Mouse (Mus musculus) olfactory bulb, adult 2 months (tissue): Measurements from ENCODE around the gene Nacc1.

Experiments
- CTCF ChIP-seq: fragments of 200-500 bp; IDR thresholded peaks from 2 replicates; pipeline ENCODE4 v1.5.1; 2012; ENCODE audit warnings: low read depth, mild to moderate bottlenecking, low read length, moderate library complexity; ENCODE audit not compliant: insufficient read depth
- POLR2A ChIP-seq: fragments of 200-500 bp; IDR thresholded peaks from 2 replicates; pipeline ENCODE4 v1.6.1; 2012; ENCODE audit warnings: mild to moderate bottlenecking, low read depth, low read length, moderate library complexity; ENCODE audit not compliant: insufficient read depth

GRCm38 (mm10) chr8:84718959-84719690, 31.5 kb upstream of the Nacc1 start:
- TF ChIP-seq POLR2A, result no peak
- TF ChIP-seq CTCF, result no peak
